Mouse (Mus musculus): ENCODE measurements around the gene Adap1.

DNA sequence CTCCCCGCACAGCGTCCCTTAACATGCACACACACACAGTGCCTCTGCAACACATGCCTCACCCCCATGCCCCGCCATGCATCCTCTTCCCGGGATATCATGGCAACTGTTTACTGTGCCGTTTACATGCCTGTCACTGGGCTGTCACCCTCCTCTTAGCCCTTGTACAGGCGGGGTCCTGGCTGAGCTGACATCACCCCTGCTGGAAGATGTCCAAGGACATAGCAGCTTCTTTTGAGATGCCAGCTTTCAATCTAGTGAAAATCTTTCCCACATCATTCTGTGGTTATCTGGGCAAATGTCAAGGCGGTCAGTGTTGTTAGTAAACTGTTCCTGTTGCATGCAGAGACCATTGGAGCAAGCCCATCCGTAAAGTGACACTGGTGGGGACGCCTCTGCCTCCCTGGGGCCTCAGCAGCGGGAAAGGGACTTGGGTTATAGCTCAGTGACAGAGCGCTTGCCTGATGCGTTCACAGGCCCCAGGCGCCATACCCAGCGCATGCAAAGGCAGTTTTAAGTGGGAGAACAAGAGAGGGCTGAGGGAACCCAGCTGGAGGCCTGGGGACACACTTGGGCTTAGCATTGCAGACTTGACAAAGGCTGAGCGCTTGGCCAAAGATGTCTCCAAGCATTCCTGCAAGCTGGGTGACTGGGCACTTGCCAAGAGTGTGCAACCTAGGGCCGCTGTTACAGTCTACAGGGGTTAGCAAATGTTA lies 54.5 kb downstream of the Adap1 start:
- TF ChIP-seq CTCF (IDR thresholded peaks at IDR 0.05; ENCODE audit: low read depth) (no peak), EP300 (IDR thresholded peaks at IDR 0.05; ENCODE audit: low read depth) (no peak)
